Mouse (Mus musculus) spleen, embryonic (tissue): ENCODE measurements around the gene Nutf2.

Source experiments
- CTCF ChIA-PET: fragments of 350-600 bp; sonication (Branson Sonifier 250); formaldehyde crosslinking; loops from one replicate; lab custom pipeline; 2022; lab: Charles Lee

The Nutf2 gene

DNA sequence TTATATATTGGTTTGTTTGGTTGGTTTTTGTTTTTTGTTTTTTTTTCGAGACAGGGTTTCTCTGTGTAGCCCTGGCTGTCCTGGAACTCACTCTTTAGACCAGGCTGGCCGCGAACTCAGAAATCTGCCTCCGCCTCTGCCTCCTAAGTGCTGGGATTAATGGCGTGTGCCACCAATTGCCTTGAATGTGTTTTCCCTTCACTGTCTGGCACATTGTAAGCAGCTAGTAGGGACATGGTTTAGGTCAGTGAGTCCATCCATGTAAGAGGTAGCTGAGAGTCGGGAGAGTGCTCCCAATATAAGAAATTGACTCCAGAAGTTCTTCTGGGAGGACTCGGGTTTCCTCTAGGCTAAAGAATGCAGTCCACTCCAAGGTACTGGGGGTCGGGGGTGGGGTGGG lies 6.1 kb upstream of the Nutf2 start:
- CTCF ChIA-PET = interaction anchor here (0.6 to 0.7 kb wide), 4 partner anchors 19 to 223 kb away, joined by 3 to 16 read pairs (median 6); no protein-coding TSS in a partner anchor

DNA sequence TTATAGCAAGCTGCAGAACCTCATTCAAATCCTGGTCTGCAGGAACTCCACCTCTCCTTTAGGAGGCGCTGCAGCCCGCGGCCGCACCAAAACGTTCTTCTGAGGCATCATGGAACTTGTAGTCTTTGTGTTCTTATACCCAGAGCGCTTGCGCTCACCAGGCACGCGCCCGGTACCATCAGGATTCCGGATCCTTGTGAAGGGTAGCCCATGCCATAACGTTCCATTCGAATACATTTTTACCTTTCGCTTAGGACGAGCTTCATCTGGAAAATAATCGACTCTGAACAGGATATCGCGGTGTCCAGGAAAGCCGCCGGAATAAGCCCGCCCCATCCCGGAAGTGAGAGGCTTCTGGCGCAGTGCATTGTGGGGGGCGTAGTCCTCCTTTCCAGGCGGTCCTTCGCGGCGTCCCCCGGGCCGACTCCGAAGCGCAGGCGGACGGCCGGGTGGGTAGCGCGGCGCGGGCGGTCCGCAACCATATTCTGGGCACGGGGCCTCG lies 5.6 kb upstream of the Nutf2 start, which contains the start of gene Thap11:
TSS of gene Thap11 (plus strand) at position 418 of the 502 bp plus-strand sequence.
- CTCF ChIA-PET = interaction anchor here (0.6 to 0.7 kb wide), 4 partner anchors 19 to 223 kb away, joined by 3 to 16 read pairs (median 6); no protein-coding TSS in a partner anchor

DNA sequence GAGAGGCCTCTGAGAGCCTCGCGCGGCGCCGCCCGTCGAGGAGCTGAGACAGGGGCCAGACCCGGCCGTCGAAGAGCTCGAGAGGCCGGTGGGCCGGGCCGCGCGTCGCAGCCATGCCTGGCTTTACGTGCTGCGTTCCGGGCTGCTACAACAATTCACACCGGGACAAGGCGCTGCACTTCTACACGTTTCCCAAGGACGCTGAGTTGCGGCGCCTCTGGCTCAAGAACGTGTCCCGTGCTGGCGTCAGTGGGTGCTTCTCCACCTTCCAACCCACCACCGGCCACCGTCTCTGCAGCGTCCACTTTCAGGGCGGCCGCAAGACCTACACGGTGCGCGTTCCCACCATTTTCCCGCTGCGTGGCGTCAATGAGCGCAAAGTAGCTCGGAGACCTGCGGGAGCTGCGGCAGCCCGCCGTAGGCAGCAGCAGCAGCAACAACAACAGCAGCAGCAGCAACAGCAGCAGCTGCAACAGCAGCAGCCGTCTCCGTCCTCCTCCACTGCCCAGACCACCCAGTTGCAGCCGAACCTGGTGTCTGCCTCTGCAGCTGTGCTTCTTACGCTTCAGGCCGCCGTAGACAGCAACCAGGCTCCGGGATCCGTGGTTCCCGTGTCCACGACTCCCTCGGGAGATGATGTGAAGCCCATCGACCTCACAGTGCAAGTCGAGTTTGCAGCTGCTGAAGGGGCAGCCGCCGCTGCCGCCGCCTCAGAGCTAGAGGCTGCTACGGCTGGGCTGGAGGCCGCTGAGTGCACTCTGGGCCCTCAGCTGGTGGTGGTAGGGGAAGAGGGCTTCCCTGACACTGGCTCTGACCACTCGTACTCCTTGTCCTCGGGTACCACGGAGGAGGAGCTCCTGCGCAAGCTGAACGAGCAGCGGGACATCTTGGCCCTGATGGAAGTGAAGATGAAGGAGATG lies 4.9 kb upstream of the Nutf2 start:
- CTCF ChIA-PET = no interaction called here

DNA sequence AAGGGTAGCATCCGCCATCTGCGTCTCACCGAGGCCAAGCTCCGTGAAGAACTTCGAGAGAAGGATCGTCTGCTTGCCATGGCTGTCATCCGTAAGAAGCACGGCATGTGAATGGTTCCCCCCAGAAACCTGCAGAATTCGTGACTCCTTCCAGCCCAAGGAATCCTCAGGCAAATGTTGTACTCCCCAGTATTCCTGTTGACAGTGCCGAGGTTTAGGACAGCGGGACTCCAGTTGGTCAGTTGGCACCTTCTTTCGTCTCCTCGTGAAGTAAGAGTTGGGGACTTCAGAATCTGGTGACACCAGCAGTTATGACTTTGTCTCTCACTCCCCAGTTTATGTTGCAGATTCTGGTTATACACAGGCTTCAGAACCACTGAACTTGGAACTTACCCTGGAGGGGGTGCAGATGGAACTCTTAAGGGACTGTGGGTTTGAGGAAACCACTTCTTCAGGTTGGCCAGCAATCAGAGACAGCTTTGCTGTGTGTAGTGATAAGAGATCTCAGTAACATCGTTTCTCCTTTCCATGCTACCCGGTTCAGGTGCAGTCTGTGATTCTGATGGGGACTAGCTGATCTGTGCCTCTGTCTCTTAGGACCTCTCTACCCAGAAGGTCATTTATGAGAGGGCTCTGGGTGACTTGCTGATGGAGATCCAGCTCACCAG lies 4.1 kb upstream of the Nutf2 start:
- CTCF ChIA-PET = no interaction called here

DNA sequence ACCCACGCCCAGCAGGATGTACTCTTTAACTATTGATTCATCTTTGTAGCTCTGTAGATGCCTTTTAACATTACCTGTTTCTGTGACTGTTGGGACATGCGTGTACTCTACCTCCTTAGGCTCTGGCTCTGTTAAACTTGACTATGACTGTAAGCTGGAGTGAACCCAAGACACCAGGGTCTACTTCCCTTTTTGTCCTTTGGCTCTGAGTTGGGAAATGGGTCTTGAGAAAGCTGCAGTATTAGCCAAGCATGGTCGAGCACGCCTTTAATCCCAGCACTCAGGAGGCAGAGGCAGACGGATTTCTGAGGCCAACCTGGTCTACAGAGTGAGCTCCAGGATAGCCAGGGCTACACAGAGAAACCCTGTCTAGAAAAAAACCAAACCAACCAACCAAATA lies 1.9 kb upstream of the Nutf2 start:
- CTCF ChIA-PET = no interaction called here

DNA sequence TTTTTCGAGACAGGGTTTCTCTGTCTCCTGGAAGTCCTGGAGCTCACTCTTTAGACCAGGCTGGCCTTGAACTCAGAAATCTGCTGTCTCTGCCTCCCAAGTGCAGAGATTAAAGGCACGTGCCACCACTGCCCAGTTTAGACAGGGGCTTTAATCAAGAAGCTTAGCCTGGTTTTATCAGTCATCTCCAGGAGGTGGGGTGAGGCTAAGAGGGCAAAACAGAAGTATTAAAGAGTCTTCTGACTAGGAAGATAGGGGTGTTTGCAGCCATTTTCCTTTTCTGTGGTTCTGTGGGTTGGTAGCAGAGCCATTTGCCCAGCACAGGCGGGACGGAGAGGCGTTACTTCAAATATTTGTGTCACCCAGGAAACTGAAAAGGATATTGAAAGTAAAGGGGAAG lies 1.1 kb upstream of the Nutf2 start:
- CTCF ChIA-PET = no interaction called here

DNA sequence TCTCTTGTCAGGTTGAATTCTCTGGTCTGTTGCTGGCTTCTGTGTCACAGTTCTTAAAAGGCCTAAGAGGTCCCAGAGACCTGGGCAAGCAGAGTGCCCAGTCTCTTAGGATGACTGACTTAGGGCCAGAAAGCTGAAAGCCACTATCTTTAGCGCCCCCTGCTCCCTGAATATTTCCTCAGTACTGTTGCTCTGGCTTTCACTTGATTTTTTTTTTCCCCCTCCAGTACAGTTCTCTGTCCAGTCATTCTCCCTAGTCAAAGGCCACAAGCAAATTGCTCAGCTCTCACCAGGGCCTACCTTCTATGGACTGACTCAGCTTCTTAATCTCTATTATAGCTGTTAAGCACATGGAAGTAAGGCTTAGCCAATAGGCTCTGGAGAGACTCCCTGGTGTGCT lies 1.6 kb downstream of the Nutf2 start:
- CTCF ChIA-PET = no interaction called here

DNA sequence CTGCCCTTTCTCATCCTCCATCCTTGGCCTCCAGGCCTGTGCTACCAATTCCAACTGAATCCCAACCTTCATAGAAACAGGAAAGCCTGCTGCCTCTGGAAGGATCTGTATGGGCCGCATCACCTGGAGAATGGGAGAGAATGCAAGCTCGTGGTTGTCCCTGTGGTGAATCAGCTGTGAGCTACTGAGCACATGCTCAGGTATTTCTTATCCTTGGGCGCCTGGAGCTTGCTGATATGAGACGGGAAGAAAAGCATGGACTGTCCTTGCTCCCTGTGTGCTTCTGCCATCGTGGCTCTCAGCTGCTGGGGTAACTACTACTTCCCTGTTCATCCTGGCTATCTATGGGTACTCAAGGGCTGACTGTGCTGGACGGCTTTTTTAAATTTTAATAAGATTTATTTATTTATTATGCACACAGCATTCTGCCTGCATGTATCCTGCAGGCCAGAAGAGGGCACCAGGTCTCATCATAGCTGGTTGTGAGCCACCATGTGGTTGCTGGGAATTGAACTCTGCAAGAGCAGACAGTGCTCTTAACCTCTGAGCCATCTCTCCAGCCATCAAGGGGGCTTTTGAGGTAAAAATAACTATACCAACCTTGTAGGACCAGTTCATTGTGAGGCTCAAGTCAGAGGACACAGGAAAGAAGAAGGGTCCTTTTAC lies 6.1 kb downstream of the Nutf2 start:
- CTCF ChIA-PET = no interaction called here

DNA sequence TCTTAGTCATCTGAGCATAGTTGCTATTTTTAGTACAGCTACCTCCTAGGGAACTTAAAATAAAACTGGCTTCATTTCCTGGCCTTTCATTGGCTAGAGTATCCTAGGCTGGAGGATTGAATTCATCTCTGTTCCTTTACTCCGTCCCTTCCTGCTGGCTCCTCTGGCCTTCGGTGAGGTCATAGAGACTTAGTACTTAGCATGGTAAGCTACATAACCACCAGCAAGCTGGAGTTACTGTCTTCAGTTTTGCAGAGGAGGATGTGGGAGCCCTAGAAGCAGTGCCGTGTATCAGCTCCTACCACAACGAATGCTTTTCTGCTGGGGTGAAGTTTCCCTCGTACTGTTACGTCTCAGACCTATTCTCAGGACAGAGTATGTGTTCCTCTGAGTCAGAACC lies 13.9 kb downstream of the Nutf2 start:
- CTCF ChIA-PET = no interaction called here

DNA sequence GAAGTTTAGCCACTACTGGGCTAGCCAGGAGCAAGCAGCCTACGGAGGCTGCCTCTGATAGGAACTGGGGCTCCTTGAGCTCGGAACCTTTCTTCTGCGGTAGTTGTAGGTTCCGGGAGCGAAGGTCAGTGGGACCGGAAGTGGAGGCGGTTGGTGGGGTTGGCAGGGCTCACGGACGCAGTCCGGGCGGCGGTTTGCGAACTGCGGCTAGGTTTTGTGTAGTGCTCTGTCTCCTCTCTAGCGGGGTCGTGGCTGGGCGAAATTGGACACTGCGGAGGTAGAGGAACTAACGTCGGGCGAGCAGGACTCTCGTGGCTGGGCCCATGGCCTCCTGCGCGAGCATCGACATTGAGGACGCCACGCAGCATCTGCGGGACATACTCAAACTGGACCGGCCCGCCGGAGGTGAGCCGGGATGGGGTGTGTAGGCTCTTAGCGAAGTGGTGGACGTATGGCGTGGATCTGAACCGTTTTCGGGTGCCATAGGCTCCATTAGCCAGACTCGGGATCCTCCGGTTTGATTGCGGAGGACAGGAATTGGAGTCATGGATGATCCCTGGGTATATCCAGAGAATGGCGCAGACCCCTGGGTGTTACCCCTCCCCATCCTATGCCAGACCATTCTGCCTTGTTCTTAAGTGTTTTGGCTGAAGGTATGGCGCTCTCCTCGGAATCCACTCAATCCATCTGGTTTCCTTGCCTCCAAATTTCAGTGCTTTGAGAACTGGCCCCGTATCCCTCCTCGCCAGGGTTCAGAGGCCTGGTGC lies 20.6 kb downstream of the Nutf2 start, which contains the start of gene Edc4:
TSS of gene Edc4 (plus strand) at position 128 of the 767 bp plus-strand sequence.
- CTCF ChIA-PET = no interaction called here

DNA sequence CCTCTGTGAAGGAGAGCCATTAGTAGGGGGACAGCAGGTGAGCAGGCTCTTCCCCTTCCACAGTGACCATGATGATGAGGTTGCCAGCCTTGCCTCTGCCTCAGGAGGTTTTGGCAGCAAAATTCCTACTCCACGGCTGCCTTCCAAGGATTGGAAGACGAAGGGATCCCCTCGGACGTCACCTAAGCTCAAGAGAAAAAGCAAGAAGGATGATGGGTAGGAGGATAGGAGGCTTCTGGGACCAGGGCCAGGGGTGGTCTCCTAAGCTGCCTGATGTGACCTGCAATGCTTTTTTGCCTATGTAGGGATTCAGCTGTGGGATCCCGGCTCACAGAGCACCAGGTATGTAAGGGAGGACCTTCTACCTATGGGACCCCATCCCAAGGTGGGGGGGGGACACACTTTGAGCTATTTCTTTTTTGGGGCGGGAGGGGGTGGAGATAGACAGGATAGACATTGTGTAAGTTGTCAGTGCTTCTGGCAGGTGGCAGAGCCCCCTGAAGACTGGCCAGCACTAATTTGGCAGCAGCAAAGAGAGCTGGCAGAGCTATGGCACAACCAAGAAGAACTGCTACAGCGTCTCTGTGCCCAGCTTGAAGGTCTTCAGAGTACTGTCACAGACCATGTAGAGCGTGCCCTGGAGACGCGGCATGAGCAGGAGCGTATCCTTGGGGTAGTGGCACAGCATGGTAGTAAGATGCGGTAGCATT lies 29.5 kb downstream of the Nutf2 start:
- CTCF ChIA-PET = no interaction called here

DNA sequence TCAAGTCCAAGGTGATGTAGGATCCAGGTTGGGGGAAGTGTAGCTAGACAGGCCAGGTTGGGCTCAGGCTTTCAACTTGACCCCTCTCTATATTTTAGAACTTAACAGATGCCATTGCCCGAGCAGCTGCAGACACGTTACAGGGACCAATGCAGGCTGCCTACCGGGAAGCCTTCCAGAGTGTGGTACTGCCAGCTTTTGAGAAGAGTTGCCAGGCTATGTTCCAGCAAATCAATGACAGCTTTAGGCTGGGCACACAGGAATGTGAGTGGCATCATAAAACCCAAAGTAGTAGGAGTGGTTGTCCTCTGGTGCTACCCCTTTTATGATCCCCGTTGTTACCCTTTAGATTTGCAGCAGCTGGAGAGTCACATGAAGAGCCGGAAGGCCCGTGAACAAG lies 30.5 kb downstream of the Nutf2 start:
- CTCF ChIA-PET = interaction anchor here (0.6 kb wide), 1 partner anchor 19 kb away, joined by 3 read pairs; no protein-coding TSS in a partner anchor

DNA sequence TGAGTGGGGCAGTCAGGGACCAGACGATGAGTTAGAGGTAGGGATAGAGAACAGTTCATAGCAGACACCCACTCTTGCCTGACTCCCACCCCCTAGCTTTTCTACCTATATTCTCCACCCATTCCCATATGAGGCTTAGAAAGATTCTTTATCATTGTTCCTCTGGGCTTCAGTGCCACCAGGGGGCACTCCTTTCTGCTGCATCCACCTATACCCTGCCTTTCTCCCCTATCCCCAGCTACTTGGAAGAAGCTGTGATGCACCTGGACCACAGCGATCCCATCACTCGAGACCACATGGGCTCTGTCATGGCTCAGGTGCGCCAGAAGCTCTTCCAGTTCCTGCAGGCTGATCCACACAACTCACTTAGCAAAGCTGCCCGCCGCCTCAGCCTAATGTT lies 32.1 kb downstream of the Nutf2 start:
- CTCF ChIA-PET = interaction anchor here (0.9 to 1.4 kb wide), 2 partner anchors 10 to 225 kb away, joined by 4 read pairs; no protein-coding TSS in a partner anchor

DNA sequence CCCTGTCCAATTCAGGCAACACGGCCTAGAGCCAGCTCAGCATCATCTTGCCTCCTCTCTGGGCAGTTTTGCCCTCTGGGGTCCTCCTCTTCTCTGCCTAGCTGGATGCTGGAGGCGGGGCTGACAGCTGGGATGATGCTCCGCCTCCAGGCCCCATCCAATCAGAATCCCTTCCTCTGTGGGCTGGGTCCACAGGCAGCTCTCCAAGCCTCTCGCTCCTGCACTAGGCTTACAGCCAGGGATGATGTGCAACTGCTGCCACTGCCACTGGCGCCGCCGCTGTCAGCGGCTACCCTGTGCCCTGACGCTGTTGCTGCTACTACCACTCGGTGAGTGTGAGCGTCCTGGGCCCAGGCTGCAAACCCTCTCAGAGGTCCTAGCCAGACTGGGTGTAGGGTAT lies 33.0 kb downstream of the Nutf2 start, which contains the start of gene Nrn1l:
TSS of gene Nrn1l (plus strand) at position 229 of the 400 bp plus-strand sequence.
- CTCF ChIA-PET = no interaction called here

DNA sequence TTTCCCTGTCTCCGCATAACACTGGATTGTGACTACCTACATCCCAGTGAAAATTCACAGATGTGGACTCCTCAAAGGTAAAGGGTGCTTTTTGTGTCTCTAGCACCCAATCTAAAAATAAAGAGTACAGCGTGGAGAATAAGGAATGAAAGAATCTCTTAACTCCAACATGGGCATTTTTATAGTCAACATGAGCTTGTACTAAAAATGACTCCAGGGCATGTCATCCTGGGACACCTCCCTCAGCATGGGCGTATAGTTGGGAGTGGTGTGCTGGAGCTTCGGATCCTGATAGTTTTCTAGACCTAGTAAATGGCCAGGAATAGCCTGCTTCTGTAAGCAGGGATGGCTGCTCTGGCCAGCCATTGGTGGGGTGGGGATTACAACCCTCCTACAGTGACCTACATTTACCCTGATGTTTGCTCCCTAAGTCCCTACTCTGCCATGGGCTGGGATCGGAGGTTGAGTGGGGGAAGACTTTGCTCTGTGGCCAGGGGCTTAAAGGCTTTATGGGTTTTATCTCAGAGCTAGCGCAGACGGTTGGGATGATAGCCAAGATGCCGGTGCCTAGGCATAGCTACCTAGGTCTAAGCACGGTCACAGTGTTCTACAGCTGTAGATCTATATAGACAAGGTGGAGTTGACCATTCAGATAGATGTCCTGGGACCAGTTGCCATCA lies 37.6 kb downstream of the Nutf2 start:
- CTCF ChIA-PET = no interaction called here

DNA sequence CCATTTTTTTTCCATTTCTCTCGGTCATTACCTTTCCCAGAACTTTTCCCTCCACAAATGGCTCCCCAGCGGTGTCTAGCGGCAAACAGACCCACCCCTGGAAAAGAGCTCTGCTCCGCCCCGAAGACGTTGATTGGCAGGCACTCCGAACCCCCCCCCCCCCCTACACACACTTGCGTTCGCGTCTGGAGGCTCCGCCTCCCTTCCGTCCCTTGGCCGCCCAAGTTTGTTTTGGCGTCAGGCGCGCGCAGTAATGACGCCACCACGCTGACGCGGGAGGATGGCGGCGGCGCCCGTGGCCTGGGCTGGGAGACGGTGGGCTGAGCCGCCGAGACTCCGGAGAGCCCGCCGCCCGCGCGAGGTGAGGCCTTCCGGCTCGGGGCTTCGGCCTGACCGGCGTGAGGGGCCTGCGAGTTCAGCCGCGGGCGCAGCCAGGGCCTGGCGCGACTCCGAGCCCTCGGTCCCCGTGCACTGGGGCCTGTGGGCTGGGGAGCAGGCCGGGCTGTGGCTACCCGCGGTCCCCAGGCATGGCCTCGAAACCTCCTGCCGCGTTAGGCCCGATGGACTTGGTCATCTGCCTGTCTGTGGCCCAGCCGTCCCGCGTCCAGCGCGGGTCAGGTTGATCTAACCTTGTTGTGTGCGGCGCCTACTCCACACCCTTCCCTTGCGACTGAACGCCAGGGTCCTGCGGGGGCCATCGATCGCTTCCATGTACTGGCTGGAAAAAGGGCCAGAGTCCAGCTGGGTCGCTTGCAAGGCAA lies 40.0 kb downstream of the Nutf2 start, which contains the start of gene Pskh1:
TSS of gene Pskh1 (plus strand) at position 262 of the 761 bp plus-strand sequence.
- CTCF ChIA-PET = interaction anchor here (0.6 to 0.9 kb wide), 3 partner anchors 30 to 285 kb away, joined by 3 read pairs; partner anchors contain the start of gene Ddx28

DNA sequence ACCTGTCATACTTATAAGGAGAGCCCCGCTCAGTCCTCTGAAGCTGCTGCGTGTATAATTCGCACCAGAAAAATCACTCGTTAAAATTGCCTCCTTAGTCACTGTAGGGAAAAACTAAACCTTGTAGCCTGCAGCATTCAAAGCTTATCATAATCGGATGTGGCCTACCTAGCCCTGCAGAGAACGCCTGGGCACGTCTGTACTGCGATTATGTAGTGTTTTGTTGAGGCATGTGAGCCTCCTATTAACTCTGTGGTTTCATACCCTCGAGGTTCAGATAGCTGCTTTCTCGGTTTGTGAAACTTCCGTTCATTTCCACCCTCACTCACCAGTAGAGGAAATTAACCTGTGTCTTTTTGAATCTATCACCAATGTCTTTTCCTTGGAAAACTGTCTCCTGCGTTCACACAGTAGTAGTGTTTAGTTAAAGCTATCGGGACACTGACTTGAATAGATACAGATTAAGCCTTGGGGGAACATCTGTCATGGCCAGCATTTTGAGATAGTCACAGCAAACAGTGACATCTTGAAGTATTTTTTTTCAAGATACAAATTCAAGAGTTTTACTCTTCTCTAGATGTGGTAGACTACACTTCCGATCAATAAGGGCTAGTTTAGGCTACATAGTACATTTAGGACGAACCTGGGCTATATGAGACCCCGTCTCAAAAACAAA lies 40.7 kb downstream of the Nutf2 start:
- CTCF ChIA-PET = interaction anchor here (0.6 kb wide), 1 partner anchor 57 kb away, joined by 12 read pairs; no protein-coding TSS in a partner anchor

DNA sequence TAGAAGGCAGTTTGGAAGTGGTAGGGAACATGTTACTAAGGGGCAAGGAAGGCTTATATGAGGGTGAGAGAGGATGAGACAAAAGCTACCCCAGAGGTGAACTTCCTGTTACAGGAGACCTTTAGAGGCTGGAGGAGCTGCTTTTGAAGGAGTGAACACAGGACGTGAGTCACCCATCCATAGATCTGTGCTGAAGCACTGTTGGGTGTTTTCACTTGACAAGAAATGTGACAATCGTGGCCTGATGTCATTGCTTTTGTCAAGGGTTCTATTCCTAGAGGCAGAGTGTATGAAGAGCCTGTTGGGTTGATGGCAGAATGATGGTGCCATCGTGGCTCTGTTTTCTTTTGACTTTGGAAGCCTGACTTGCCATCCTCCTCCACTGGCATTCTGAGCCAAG lies 59.0 kb downstream of the Nutf2 start:
- CTCF ChIA-PET = no interaction called here
